Mouse (Mus musculus): ENCODE results near the gene Tmem104.

Gene Tmem104

DNA sequence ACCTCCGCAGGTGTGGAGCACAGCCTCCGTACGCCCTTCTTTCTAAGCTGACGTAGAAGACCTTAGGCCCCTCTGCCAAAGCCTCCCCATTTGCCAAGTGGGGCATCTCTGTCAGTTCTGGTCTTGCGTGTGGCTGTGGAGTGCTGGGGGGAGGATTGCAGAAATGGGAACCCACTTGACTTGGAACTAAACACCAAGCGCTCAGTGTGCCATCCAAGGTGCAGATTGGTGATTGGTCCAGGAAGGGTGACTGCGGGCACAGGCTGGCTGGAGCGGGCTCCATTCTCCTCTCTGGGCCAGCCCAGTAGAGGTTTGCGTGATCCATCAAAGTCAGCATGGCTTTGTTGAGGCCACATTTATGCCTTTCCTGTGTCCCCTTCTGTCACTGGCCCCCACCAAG, 15.5 kb downstream of the Tmem104 start:
- DNase-seq, result no peak

DNA sequence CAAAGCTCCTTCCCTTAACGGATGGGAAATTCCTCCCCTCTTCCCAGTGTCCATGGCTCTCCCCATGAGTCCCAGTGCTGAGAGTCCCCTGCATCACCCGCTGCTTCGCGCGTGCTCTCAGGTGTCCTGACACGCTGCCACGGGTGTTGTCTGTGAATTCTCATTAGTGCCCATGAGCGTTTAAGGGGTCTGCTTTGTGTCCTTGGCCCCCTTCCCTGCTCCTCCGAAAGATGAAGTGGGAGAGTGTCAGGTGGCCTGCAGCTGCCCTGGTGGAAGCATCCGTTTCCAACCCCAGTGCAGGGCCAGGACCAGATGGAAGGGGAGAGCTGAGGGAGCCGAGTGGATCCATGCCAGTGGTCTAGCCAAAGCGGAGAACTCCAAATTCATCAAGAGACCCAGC, 20.8 kb downstream of the Tmem104 start:
- DNase-seq, result no peak

DNA sequence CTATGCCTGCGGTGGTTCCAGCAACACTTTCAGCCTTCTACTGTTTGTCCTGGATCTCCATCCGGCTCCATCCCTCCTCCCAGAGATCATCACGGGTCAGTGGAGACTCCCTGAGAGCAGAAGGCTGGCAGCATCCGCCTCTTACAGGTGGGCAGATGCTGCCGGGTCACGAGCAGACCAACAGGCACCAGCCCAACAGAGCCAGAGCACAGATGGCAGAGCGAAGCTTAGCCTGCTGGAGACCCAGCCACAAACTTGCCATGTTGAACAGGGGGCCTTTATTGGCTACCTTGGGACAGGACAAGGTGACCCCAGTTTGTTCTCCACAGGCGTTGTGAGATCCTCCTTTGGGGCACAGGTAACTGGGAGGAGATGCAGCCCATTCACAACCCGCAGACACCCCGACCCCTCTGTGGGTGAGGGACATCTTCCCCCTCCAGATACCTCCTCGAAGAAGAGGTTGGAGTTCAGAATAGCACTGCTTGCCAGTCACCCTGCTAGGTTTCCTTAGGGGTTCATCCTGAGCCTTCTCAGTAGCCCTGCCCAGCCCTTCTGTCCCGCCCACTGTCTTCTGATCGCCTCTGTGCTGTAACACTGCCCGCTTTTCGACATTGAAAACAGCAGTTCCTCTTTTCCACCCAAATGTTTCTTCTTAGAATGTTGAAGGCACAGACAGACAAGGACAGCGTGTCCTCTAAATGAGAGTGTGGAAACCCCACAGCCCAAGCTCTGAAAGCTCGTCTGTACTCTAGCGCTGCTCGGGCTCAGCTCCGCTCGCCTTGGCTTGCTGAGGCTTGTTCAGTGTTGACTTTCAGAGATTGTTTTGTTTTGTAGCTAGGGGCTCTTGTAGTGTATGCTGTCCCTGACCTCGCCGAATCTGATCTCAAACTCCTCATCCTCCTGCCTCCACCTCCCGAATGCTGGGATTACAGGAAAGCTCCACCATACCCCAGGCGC, 21.8 kb downstream of the Tmem104 start:
- DNase-seq, result no peak

DNA sequence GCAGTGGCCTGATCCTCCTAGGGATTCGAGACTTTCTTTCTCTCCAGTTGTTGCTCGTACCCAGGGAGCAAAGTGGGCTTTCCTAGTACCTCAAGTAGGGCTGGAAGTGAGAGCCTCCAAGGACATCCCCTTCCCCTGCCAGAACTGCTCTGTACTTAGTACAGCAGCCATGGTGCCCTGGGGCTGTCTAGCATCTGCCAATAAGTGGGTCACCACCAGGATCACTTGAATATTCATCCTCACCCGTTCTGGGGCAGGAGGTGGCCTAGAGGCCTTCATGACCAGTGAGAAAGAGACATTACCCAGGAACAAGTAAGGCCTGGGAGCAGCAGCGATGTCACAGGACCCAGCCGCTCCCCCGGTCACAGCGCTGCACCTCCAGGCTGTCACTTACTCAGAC, 22.7 kb downstream of the Tmem104 start:
- DNase-seq, result no peak

DNA sequence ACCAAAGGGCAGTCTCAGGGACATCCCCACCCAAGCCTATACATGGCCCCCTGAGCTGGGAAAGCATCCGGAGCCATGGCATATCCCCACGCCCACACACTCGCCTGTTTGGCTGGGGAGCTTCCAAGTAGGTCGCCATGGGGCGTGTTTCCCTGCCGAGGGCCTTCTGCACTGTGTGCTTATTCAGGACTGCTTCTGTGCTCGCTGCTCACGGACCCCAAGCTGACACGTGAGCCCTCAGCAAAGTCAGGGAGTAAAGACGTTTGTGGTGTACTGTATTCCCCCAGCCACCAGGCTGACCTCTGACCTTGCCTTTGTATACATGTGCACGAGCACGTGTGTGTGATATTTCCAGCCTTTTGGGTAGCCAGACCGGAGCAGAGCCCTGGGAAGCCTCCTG, 24.8 kb downstream of the Tmem104 start:
- no peak for DNase-seq

DNA sequence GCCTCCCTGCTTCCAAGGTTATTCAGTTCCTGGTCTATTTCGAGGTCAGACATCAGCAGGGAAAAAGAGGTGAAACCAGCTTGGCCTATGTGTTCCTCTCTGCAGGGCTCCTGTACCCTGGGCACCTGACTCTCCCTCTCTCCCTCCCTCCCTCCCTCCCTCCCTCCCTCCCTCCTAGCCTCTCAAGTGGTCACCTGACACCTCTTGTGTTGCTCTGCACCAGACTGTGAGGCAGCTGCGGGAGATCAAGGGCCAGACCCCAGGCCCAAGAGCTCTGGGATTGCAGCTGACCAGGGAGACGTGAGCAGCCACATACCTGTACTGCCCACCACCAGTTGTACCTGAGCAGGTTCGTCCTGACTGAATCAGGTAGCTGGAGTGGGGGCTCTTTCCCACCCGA, 27.8 kb downstream of the Tmem104 start:
- DNase-seq, result no peak

DNA sequence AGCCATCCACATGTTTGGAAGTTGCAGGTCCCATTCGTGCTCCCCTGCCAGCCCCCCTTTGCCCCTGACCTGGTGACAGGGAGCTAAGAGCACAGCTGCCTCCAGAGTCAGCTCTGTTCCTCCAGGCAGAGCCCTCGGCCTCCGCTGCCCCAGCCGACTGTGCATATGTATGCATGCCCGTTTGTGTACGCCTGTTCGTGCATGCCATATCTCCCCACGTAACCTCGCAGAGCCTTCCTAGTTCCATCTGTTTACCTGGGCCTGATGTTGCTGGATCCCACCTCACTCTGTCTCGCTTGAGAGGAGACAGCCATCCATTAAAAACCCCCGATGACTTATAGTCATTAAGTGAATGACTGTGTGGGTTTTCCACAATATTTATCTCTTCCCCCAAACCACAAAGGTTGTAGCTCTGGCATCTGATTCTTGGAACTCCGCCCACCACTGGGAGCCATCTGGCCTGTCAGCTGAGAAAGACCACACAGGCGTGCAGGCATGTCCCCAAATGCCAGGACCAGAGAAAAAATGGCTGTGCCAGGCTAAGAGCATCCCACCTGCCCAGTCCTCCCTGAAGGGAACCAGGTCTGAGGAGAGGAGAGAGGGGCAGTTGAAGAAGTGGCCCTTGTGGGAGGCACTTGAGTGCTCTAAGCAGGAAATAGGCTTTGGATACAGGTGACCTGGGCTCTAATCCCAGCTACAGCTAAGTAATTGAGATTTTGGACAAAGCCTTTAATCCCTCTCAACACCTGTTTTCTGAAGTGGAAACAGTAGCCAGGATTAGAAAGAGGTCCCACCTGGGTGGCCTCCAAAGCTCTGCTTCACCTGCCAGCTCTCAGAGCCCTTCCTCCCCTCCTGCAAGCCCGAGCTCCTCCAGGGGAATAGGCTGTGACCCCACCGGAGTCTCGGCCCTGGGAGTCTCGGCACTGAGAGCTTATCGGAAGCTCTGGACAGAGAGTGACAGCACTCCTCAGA, 30.4 kb downstream of the Tmem104 start:
- no peak for DNase-seq

DNA sequence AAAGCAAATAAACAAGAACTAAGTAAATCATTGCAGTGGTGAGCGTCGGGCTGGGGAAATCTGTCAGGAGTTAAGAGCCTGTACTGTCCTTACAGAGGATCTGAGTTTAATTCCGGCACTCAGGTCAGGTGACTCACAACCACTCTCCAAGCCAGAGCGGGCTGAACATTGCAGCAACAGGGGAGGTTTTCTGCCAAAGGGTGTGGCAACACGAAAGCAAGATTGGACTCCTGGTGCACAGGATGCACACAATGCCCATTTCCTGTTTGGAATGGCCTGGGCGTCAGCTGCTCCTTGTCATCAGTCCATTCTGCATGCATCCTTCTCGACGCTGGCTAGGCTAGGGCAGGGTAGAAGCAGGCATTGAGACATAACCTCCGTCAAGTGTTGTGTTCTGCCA, 32.0 kb downstream of the Tmem104 start:
- DNase-seq, result no peak

DNA sequence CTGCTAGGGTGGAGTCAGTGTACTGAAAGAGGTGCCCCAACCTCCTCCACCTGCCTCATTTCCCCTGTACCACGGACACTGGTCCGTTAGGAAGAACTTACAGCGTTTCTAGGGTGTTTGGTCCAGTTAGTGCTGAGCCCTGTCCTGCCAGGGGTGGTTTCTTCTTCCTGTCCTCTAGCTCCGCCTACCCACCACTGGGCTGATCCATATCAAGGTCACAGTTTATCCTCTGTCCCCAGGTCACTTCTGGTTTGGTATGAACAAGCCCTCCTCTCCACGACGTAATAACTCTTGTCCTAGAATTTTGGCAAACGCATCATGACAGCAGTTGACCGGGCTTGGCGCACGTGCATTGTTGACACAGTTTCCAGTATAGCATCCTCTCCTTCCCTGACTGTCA, 32.4 kb downstream of the Tmem104 start:
- DNase-seq, result no peak

DNA sequence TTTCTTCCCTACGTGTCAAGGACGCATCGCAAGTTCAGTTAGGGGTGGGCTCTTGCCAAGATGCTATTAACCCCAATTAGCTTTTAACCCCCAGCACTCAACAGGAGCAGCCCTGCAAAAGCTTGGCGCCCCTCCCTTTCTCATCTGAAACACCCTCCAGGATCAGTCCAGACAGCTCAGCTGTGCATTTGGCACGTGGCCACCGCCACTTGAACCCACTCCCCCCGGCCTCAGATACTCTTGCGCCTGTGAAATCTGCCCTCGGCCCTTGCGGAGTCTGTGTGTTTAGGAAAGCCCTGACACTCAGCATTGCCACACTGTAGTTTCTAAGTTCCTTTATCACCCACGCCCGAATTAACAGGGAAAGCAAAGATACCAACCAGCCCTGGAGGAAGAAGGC, 34.8 kb downstream of the Tmem104 start:
- DNase-seq, result peak; percentile 30

DNA sequence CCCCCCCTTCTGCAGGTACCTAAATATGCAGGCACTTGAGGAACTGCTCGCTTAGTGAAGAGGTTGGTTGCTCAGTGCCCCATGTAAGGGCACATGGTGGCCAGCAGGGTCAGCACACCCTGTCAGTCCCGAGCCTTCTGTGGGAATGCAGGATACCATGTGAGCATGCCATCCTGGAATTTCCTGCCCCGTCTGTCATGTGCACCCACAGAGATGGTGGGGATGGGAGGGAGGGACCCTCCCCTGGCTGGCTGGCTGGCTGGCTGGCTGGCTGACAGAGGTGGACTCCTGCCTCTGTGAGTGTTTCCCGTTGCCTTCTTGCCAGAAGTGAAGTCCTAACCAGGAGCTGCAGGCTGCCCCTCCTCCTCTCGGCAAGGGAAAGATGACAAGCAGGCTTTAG, 35.3 kb downstream of the Tmem104 start:
- DNase-seq, result no peak

DNA sequence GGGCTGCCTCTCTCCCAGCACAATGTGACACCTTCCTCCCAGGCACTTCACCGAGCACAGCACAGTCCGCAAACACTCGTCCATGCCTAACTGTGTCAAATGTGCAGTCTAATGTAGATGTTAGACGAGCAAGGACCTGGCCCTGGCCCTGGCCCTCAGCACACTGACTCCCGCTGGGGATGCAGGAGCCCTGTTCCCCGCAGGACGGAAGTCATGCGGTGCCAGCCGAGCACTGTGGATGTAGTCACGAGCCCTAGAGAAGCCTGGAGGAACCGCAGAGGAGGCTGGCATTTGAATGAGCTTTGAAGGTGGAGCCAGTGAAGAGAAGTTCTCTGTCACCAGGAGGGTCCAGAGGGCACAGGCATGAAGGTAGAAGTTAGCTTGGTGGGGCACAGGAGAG, 36.2 kb downstream of the Tmem104 start:
- no peak for DNase-seq

DNA sequence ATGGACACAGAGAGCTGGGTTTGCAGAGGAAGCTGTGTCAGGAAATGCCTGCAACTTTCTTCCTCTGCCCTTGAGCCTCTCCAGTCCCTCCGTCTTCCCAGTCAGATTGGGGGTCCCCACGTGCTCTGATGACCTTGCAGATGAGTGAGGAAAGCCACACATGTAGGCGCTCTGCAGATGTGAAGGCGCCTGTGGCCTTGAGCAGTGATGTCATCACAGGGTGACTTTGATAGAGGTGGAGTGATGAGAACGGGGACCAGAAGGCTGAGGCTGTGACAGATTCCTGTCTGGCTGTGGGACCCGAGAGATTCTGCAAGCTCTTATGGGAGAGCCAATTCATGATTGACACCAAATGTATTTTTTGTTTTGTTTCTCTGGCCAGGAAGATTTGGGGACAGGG, 36.6 kb downstream of the Tmem104 start:
- no peak for DNase-seq

DNA sequence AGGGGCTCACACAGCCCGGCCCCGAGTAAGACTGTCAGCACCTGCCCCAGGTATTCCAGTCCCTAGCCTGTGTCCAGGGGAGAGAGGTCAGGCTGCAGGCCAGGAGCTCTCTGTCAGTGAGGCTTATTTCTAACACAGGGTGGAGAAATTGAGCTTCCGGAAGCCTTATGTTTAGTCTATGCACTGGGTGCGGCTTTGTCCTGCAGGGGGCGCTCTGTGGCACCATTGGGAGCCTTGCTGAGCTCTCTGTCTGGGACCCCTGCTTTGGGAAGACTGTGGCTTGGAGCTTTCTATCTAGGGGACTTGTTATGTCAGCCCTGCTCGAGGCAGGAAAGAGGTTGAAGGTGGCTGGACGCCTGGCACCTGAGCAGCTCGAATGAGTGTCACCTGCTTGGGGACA, 37.6 kb downstream of the Tmem104 start:
- DNase-seq, result peak; percentile 83

DNA sequence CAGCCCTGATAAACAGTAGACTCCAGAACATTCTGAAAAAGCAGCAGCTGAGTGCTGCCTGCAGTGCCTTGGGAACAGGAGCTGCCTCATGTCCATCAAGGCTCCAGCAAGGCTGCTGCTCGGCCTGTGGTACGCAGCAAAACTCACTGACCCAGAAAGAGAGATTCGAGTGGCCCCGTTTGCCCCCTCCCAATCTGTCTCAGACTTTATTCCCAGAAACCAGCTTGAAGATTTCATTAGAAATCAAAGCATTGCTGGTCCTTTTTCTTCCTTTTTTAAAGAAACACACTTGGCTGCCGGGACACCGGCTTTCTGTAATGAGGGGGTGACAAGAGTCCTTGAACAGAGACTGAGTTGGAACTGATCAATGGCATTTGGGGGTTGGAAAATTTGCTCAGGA, 38.0 kb downstream of the Tmem104 start:
- no peak for DNase-seq

DNA sequence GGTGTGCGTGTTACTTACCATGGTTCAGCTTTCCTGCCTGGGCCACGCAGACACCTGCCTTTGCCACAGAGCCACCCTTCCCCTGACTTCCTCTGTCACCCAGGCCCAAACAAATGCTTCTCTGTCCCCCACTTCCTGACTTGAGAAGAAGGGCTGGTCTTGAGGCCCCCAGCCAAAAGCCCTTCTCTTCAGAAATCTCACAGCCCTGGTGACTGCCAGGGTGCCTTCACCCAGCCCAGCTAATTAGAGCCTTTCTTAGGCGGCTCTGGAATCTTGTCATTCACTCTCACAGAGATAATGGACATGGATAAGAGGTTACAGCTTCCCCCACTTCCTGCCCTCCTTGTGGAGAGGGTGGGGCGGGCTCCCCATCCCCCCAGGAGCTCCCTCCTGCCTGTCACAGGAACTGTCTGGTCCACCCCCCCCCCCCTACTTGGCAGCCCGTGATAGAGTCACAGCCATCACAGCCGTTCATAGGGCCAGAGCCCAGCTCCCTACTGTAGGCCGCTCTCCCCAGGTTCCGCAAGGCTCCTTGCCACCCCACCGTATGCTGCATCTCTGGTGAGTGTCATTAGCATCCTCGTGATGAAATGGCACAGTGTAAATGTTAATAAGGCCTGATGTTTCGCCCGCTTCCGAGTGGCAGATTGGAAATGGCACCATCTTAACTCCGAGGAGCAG, 39.7 kb downstream of the Tmem104 start:
- no peak for DNase-seq

DNA sequence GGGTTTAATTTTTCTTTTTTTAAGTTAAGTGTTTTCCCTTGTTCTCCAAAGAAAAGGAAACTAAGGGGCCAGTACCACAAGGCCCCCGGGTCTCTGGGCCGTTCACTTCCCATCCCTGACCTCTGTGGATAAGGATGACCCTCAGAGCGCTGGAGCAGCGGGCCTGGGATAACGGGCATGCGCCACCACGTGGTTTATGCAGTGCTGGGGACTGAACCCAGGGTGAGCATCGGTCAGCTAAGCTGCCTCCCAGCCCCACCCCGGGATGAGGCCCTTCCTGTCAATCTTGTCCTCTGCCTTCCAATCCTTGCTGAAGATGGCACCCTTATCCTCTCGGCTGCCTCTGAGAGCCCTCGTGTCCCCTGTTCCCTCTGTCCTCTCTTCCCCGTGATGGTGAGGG, 40.4 kb downstream of the Tmem104 start:
- DNase-seq, result no peak

DNA sequence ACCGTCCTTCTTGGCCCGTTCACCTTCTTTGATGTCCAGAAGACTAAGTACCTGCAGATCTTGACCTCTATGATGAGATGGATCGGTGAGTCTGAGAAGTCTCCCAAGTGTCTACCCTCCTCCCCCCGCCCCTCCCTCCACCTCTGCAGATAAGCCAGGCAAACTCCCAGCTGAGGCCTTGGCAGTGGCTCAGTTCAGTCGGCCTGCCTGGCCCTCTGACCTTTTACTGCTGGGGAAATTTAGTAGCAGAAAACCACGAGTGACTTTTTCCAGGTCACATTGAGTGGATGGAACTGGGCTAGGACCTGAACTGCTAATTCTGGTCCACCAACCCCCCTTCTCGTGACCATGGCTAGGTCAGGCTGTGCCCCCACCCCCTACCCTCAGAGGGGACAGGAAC, 41.1 kb downstream of the Tmem104 start:
- DNase-seq, result no peak

DNA sequence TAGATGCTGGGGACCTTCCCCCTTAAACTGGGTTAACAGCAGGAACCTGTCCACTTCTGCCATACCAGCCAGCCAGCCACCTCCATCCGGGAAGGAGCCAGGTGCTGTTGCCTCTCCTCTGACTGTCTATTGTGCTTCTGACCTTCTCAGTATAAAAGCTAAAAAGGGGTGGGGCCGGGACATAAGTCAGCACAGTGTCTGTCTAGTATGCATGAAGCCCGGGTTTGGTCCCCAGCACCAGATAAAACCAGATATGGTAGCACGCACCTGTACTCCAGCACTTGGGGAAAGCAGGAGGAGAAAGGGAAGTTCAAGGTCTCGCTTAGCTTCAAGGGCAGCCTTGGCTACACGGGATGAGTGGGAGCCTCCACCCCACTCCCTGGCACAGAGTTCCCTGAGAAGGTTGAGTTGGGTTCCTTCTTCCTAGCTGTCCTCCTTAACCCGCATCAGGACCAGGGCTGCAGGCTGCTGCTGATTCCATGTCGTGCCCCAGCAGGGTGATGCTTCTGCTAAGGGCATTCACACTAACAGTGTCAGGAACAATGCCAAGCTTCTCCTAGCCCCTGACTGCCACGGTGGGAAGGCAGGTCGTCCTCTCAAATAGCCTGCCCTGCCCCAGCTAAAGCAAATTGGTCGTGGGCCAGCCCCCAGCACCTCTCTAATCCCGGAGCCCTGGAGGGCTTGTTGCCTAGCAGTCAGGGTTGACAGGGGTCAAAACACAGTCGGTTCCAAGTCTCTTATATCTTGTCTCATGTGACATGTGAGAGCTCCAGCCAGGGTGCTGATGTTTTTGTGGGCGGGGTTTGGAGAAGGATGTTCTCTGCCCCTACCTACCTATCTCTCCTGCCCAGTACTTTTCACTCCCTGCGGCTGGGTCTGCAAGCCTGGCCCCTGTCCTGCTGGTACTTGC, 42.0 kb downstream of the Tmem104 start:
- DNase-seq, result no peak

DNA sequence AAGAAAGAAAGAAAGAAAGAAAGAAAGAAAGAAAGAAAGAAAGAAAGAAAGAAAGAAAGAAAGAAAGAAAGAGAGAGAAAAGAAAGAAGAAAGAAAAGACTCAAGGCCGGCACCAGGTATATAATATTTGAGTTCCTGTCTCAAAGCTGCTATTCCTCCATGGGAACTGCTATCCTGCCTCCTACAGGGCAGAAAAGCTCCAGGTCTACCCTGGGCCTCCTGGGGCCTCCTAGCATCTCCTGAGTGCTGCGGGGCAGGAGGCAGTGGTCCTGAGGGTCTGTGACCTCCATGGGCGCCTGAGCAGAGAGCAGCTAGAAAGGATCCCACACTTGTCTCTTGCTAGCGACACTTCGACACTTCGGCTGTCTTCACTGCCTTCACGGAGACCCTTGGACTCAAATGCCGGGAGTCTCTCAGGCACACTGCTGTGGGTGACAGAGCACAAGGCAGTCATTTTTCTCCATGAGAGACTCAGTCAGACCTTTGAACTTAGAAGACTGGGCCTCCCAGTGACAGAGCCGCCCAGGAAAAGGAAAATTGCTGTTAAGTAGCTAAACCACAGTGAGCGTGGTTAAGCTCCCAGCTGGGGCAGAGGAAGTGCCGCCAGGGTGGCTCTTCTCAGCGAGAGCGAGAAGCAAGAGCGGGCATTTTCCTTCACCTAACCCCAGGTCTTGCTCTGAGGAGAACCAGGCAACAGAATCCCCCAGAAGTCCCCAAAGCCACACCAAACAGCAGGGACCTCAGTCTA, 44.1 kb downstream of the Tmem104 start:
- no peak for DNase-seq

DNA sequence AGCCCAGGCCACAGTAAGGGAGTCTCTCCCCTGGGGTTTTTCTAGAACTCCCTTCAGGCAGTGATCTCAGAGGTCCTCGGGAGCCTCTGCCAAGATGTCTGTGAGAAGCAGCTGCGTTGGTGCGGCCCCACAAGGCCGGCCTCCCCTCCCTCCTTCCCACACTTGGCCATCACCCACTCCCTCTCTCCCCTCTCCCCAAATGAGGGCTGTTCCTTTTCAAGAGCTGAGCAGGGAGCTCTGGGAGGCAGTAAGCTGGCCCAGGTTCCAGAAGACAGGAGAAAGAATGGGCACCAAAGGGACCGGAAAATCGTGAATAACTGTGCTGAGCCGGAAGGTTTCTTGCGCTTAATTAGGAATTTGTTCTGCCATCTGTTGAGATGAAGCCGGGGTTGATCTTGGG, 44.6 kb downstream of the Tmem104 start:
- DNase-seq, result no peak
